Mouse (Mus musculus) heart, postnatal 0 days (tissue): ENCODE measurements around the gene Rd3l. TPM values are rescaled to one million over a fixed set of nuclear protein-coding genes. Genes with fewer than 3 reads are reported as not detected.

Experiments used
- ATAC-seq: fragments of 200-750 bp; cut with Nextera tagmentation; 2 replicates; pipeline ENCODE4 v1.8.0; 2017; ENCODE audit warnings: low read depth, moderate number of reproducible peaks, moderate library complexity; ENCODE audit not compliant: insufficient read depth
- DNase-seq: peaks from one replicate; pipeline ENCODE4 v3.0.0-alpha.2; 2016; ENCODE audit warnings: low spot score
- H3K27ac ChIP-seq: fragments of 300-500 bp; sonication (generic); 2 replicates; pipeline ENCODE4 v1.5.1; 2014; ENCODE audit warnings: low read depth, mild to moderate bottlenecking
- H3K27me3 ChIP-seq: fragments of 300-500 bp; sonication (generic); 2 replicates; pipeline ENCODE4 v1.6.1; 2014; ENCODE audit warnings: low read length, mixed read lengths; ENCODE audit not compliant: control insufficient read depth, insufficient read depth
- H3K36me3 ChIP-seq: fragments of 300-500 bp; sonication (generic); replicated peaks from 2 replicates; pipeline ENCODE4 v1.6.1; 2014; ENCODE audit warnings: low read length, mixed read lengths; ENCODE audit not compliant: control insufficient read depth, insufficient read depth
- H3K4me1 ChIP-seq: fragments of 300-500 bp; sonication (generic); 2 replicates; pipeline ENCODE4 v1.6.1; 2014; ENCODE audit warnings: antibody characterized with exemption; ENCODE audit not compliant: control insufficient read depth, insufficient read depth
- H3K4me2 ChIP-seq: fragments of 300-500 bp; sonication (generic); 2 replicates; pipeline ENCODE4 v1.6.1; 2014; ENCODE audit warnings: low read depth, mild to moderate bottlenecking, low read length, moderate library complexity
- H3K4me3 ChIP-seq: fragments of 300-500 bp; sonication (generic); 2 replicates; pipeline ENCODE4 v1.5.1; 2014; ENCODE audit warnings: low read depth, low read length
- H3K9ac ChIP-seq: fragments of 300-500 bp; sonication (generic); replicated peaks from 2 replicates; pipeline ENCODE4 v1.6.1; 2014; ENCODE audit warnings: low read depth, low read length, mixed read lengths
- H3K9me3 ChIP-seq: fragments of 300-500 bp; sonication (generic); replicated peaks from 2 replicates; pipeline ENCODE4 v1.6.1; 2016; ENCODE audit warnings: low read length; ENCODE audit not compliant: control insufficient read depth
- CTCF ChIP-seq: IDR thresholded peaks from 2 replicates; pipeline ENCODE4 v1.5.1; 2016; ENCODE audit warnings: antibody characterized with exemption, control low read depth, low read depth
- EP300 ChIP-seq: IDR thresholded peaks from 2 replicates; pipeline ENCODE4 v1.6.1; 2016; ENCODE audit warnings: antibody characterized with exemption, low read depth
- WGBS: fragments of 180-500 bp; shearing (Covaris S2); extraction: QIAGEN DNeasy Blood & Tissue Kit; methylation state at CpG from one replicate; pipeline ENCODE4 v1.1.7; 2014; 5-methylcytosine and 5-hydroxymethylcytosine counted together
- polyA plus RNA-seq: library from polyadenylated mRNA; unstranded; fragments of >200 nt; fragmentation: Nextera tagmentation; extraction: Ambion mirVana; gene quantifications from 2 replicates; pipeline ENCODE4 v1.2.1, GENCODE M21; 2015
- total RNA-seq: library from RNA; depleted of rRNA; stranded (reverse); fragments of >200 nt; gene quantifications from 2 replicates; pipeline ENCODE4 v1.2.3, GENCODE M21; 2014; ENCODE audit warnings: low replicate concordance; rRNA removed

Rd3l gene
- total and polyA plus RNA-seq, 2 experiments from 2014 or later, result 0.77 TPM; not detected in 1

DNA sequence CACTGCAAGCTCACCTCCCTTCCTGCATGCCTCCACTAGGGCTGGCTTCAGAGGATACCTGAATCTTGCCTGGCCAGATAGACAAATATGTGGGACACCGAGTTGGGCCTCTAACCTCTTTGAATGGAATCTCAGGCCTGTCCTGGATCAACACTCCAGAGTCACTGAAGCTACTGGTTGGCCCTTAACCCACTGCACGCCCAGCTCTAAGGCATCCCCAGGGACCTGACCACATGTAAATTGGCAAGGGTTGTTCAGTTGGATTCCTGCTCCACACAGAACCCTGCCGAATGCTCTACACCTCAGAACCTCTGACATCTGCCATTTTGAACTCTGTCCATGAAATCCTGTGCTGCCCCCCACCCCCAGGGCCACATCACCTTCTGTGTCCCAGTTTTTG is 48.6 kb downstream of the Rd3l start:
- Histone ChIP-seq H3K4me2 (no peak overlapping the region), H3K4me1 (peaks cover 36% of the 10 kb centered on the region), H3K36me3 (no peaks in the 10 kb centered on the region), H3K27ac (peak overlapping the region; percentile 14; the same call in 1 of the 2 replicates), H3K9me3 (no peaks in the 10 kb centered on the region), H3K27me3 (no peaks in the 10 kb centered on the region), H3K4me3 (no peak overlapping the region), H3K9ac (no peak overlapping the region)
- TF ChIP-seq CTCF (no peak), EP300 (no peak)
- ATAC-seq, result no peak
- WGBS, result 45% methylated on average over 3 of the region's 3 CpGs
- DNase-seq, result no peak

DNA sequence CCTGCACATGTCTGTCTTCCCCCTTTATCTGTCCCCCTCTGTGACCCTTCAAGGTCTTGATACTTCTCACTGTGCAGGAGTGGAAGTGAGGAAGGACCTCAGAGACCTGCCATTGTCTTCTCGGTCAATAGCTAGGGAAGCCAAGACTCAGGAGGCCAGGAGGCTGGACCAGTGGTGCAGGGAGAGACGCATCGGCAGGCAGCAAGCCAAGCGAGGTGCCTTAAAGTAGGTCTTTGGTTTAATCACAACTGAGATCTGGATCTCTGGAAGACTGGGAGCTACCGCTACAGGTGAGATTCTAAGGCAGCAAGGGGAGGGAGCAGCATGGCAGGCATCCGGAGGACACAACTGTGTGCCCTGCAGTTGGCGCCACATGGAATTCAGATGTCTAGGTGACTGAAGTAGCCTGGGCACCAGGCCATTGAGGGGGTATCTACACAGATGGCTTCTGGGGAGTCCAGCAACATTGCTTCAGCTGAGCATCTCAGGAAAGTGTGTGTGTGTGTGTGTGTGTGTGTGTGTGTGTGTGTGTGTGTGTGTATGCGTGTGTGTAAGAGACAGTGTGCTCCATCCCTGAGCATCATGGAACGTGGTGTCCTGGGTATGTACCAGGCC is 49.6 kb downstream of the Rd3l start:
- no peaks in the 10 kb centered on the region for H3K27me3 ChIP-seq
- no peak overlapping the region for H3K4me3 ChIP-seq
- no peak for TF ChIP-seq EP300
- TF ChIP-seq CTCF, result no peak
- ATAC-seq (no peak), DNase-seq (peak; percentile 4)
- H3K4me2 ChIP-seq, result no peak overlapping the region
- no peak overlapping the region for H3K9ac ChIP-seq
- H3K27ac ChIP-seq, result no peak overlapping the region
- 66% methylated on average over 9 of the region's 9 CpGs for whole genome bisulfite sequencing
- peaks cover 30% of the 10 kb centered on the region for H3K4me1 ChIP-seq
- H3K9me3 ChIP-seq, result no peaks in the 10 kb centered on the region
- no peaks in the 10 kb centered on the region for H3K36me3 ChIP-seq

Other genes starting within 250 kb of the Rd3l start
- 82.7 and 129 TPM in 2 replicates for gene Klc1, start 222.5 kb downstream of the Rd3l start, total RNA-seq
- 86.8 and 90.9 TPM in 2 replicates for gene Klc1, start 222.5 kb downstream of the Rd3l start, polyA plus RNA-seq
- gene Xrcc3, start 167.4 kb downstream of the Rd3l start, total RNA-seq, result 3.5 and 40.9 TPM in 2 replicates
- 1.6 and 2.0 TPM in 2 replicates for gene Xrcc3, start 167.4 kb downstream of the Rd3l start, polyA plus RNA-seq
- gene Zfyve21, start 167.1 kb downstream of the Rd3l start, total RNA-seq, result 75.9 and 85.0 TPM in 2 replicates
- 91.1 and 106 TPM in 2 replicates for gene Zfyve21, start 167.1 kb downstream of the Rd3l start, polyA plus RNA-seq
- 18.2 TPM in 2 replicates for gene Ppp1r13b, start 73.2 kb downstream of the Rd3l start, total RNA-seq
- 9.9 and 11.2 TPM in 2 replicates for gene Ppp1r13b, start 73.2 kb downstream of the Rd3l start, polyA plus RNA-seq
- 727 and 889 TPM in 2 replicates for gene Atp5mpl, start 14.3 kb downstream of the Rd3l start, total RNA-seq
- gene Atp5mpl, start 14.3 kb downstream of the Rd3l start, polyA plus RNA-seq, result 3,038 and 3,095 TPM in 2 replicates
- gene Tdrd9, start 9.8 kb downstream of the Rd3l start, total RNA-seq, result 0.04 TPM in 1 of 2 replicates, not detected in the other
- gene Tdrd9, start 9.8 kb downstream of the Rd3l start, polyA plus RNA-seq, result 0.11 and 0.27 TPM in 2 replicates
- 0.04 and 3.6 TPM in 2 replicates for gene Aspg, start 125.4 kb upstream of the Rd3l start, total RNA-seq
- 0.08 and 0.11 TPM in 2 replicates for gene Aspg, start 125.4 kb upstream of the Rd3l start, polyA plus RNA-seq
- gene Kif26a, start 164.9 kb upstream of the Rd3l start, total RNA-seq, result 26.0 and 53.0 TPM in 2 replicates
- gene Kif26a, start 164.9 kb upstream of the Rd3l start, polyA plus RNA-seq, result 1.9 and 2.8 TPM in 2 replicates